Mouse (Mus musculus): ENCODE results near the gene Npcd. TPM values are rescaled to one million over a fixed set of nuclear protein-coding genes. Genes with fewer than 3 reads are reported as not detected.
A peak's percentile ranks its signal among the peaks of the same experiment; 100 is the strongest.

Npcd gene
- polyA plus RNA-seq, 1 experiment: not detected

- H3K4me1 ChIP-seq (ENCODE audit: control insufficient read depth, insufficient read depth, low read length): peaks cover 6% of the 10 kb centered on the region; the same call in 1 of the 2 replicates
- 58% methylated on average over 16 of the region's 16 CpGs for WGBS
- no peaks in the 10 kb centered on the region for H3K36me3 ChIP-seq (ENCODE audit: control insufficient read depth, insufficient read depth, low read length)
- TF ChIP-seq POLR2A (IDR thresholded peaks at IDR 0.05; ENCODE audit: low read depth, low read length): no peak
- no peak for TF ChIP-seq CTCF (conservative IDR thresholded peaks at IDR 0.05; ENCODE audit: insufficient read depth, insufficient read length, low read depth, low read length)
- no peak overlapping the region for H3K27ac ChIP-seq (ENCODE audit: insufficient read depth, low read depth, low read length)
- H3K4me3 ChIP-seq (ENCODE audit: insufficient read depth, low read depth, low read length): no peak overlapping the region
- no peaks in the 10 kb centered on the region for H3K27me3 ChIP-seq (replicated peaks; ENCODE audit: control insufficient read depth, insufficient read depth, low read length)
- no peak for DNase-seq
These were observed 66.6 kb downstream of the Npcd start for GRCm38 (mm10) chr15:79767327-79767961.

GRCm38 (mm10) chr15:79766586-79767071 is 67.4 kb downstream of the Npcd start:
- H3K4me3 ChIP-seq (ENCODE audit: insufficient read depth, low read depth, low read length): no peak overlapping the region
- peaks cover 6% of the 10 kb centered on the region; the same call in 1 of the 2 replicates for H3K4me1 ChIP-seq (ENCODE audit: control insufficient read depth, insufficient read depth, low read length)
- no peak overlapping the region for H3K27ac ChIP-seq (ENCODE audit: insufficient read depth, low read depth, low read length)
- no peak for DNase-seq
- no peak for TF ChIP-seq POLR2A (IDR thresholded peaks at IDR 0.05; ENCODE audit: low read depth, low read length)
- TF ChIP-seq CTCF (conservative IDR thresholded peaks at IDR 0.05; ENCODE audit: insufficient read depth, insufficient read length, low read depth, low read length): no peak
- H3K27me3 ChIP-seq (replicated peaks; ENCODE audit: control insufficient read depth, insufficient read depth, low read length): no peaks in the 10 kb centered on the region
- 92% methylated on average over 10 of the region's 10 CpGs for whole genome bisulfite sequencing
- H3K36me3 ChIP-seq (ENCODE audit: control insufficient read depth, insufficient read depth, low read length): no peaks in the 10 kb centered on the region

GRCm38 (mm10) chr15:79766168-79766567 is 67.9 kb downstream of the Npcd start:
- Histone ChIP-seq H3K36me3 (ENCODE audit: control insufficient read depth, insufficient read depth, low read length) (no peaks in the 10 kb centered on the region), H3K27me3 (replicated peaks; ENCODE audit: control insufficient read depth, insufficient read depth, low read length) (no peaks in the 10 kb centered on the region), H3K4me3 (ENCODE audit: insufficient read depth, low read depth, low read length) (no peak overlapping the region), H3K4me1 (ENCODE audit: control insufficient read depth, insufficient read depth, low read length) (peaks cover 6% of the 10 kb centered on the region; the same call in 1 of the 2 replicates), H3K27ac (ENCODE audit: insufficient read depth, low read depth, low read length) (no peak overlapping the region)
- no peak for DNase-seq
- TF ChIP-seq POLR2A (IDR thresholded peaks at IDR 0.05; ENCODE audit: low read depth, low read length) (no peak), CTCF (conservative IDR thresholded peaks at IDR 0.05; ENCODE audit: insufficient read depth, insufficient read length, low read depth, low read length) (no peak)
- WGBS: 49% methylated on average over 10 of the region's 10 CpGs

- no peak overlapping the region for H3K27ac ChIP-seq (ENCODE audit: insufficient read depth, low read depth, low read length)
- no peak for TF ChIP-seq CTCF (conservative IDR thresholded peaks at IDR 0.05; ENCODE audit: insufficient read depth, insufficient read length, low read depth, low read length)
- no peak for TF ChIP-seq POLR2A (IDR thresholded peaks at IDR 0.05; ENCODE audit: low read depth, low read length)
- 48% methylated on average over 2 of the region's 2 CpGs for WGBS
- H3K36me3 ChIP-seq (ENCODE audit: control insufficient read depth, insufficient read depth, low read length): no peaks in the 10 kb centered on the region
- no peaks in the 10 kb centered on the region for H3K27me3 ChIP-seq (replicated peaks; ENCODE audit: control insufficient read depth, insufficient read depth, low read length)
- peaks cover 6% of the 10 kb centered on the region; the same call in 1 of the 2 replicates for H3K4me1 ChIP-seq (ENCODE audit: control insufficient read depth, insufficient read depth, low read length)
- peak; percentile 90 for DNase-seq
- H3K4me3 ChIP-seq (ENCODE audit: insufficient read depth, low read depth, low read length): no peak overlapping the region
These were observed 68.7 kb downstream of the Npcd start for GRCm38 (mm10) chr15:79765361-79765760.

- DNase-seq: no peak
- H3K27me3 ChIP-seq (replicated peaks; ENCODE audit: control insufficient read depth, insufficient read depth, low read length): no peaks in the 10 kb centered on the region
- no peak overlapping the region for H3K27ac ChIP-seq (ENCODE audit: insufficient read depth, low read depth, low read length)
- no peaks in the 10 kb centered on the region for H3K36me3 ChIP-seq (ENCODE audit: control insufficient read depth, insufficient read depth, low read length)
- 78% methylated on average over 11 of the region's 11 CpGs for WGBS
- no peak for TF ChIP-seq POLR2A (IDR thresholded peaks at IDR 0.05; ENCODE audit: low read depth, low read length)
- no peak for TF ChIP-seq CTCF (conservative IDR thresholded peaks at IDR 0.05; ENCODE audit: insufficient read depth, insufficient read length, low read depth, low read length)
- H3K4me3 ChIP-seq (ENCODE audit: insufficient read depth, low read depth, low read length): no peak overlapping the region
- peaks cover 6% of the 10 kb centered on the region; the same call in 1 of the 2 replicates for H3K4me1 ChIP-seq (ENCODE audit: control insufficient read depth, insufficient read depth, low read length)
These were observed 69.3 kb downstream of the Npcd start for GRCm38 (mm10) chr15:79764539-79765267.

- DNase-seq: no peak
- Histone ChIP-seq H3K27me3 (replicated peaks; ENCODE audit: control insufficient read depth, insufficient read depth, low read length) (no peaks in the 10 kb centered on the region), H3K4me1 (ENCODE audit: control insufficient read depth, insufficient read depth, low read length) (peaks cover 6% of the 10 kb centered on the region; the same call in 1 of the 2 replicates), H3K36me3 (ENCODE audit: control insufficient read depth, insufficient read depth, low read length) (no peaks in the 10 kb centered on the region), H3K27ac (ENCODE audit: insufficient read depth, low read depth, low read length) (no peak overlapping the region), H3K4me3 (ENCODE audit: insufficient read depth, low read depth, low read length) (no peak overlapping the region)
- 85% methylated on average over 7 of the region's 7 CpGs for WGBS
- no peak for TF ChIP-seq CTCF (conservative IDR thresholded peaks at IDR 0.05; ENCODE audit: insufficient read depth, insufficient read length, low read depth, low read length)
- no peak for TF ChIP-seq POLR2A (IDR thresholded peaks at IDR 0.05; ENCODE audit: low read depth, low read length)
These were observed 70.3 kb downstream of the Npcd start for GRCm38 (mm10) chr15:79763601-79764246.
